ENCODE assay signal across 19 mouse cellular contexts in the genomic region with DNA sequence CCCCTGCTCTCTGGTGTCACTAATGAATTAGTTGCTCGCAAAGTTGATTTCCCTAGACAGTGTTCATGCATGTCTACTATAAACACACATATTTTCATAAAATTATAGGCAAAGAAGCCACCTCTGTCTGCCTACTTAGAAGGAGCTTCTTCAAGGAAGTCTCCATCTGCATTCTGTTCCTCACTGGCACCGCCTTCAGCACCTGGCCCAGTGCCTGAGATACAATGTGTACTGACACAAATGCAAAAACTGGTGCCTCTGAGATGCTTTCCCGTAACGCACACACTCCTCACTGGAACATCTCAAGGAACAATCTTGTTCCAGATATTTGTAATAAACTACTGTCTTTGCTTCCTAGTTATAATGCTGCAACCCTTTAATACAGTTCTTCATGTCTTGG.
DNase-seq lines count a peak whose midpoint lies in the region; ATAC-seq and TF ChIP-seq lines count a peak whose summit lies in the region.
"Had no signal": no experiment of that assay in that cellular context is flagged by ENCODE, and none has a peak within 500 bp of the region (broad histone marks: within the 10 kb centered on the region; RNA-seq: fewer than 3 reads in every experiment).

No protein-coding gene starts in this region.

- H3K4me2 ChIP-seq in lung, postnatal 0 days (replicated peaks; ENCODE audit: low read depth, low read length), result no peak overlapping the region
- H3K4me2 ChIP-seq: heart, embryonic 12.5 days; neural tube, embryonic 12.5 days had no signal

- no peak for TF ChIP-seq CTCF in lung, postnatal 0 days (IDR thresholded peaks at IDR 0.05)

- intact Hi-C loops in left cerebral cortex, postnatal 10 days (cut with DNase I), result no loop called here

- no peaks in the 10 kb centered on the region for H3K4me1 ChIP-seq in lung, postnatal 0 days (ENCODE audit: insufficient read depth, low read depth, low read length)
- peaks cover 7% of the 10 kb centered on the region for H3K4me1 ChIP-seq in midbrain, embryonic 10.5 days
- H3K4me1 ChIP-seq: heart, embryonic 12.5 days; neural tube, embryonic 12.5 days had no signal

- DNase-seq in cerebellum, postnatal 25 days, result peak; percentile 19 to 58
- DNase-seq in cerebellum, adult 8-10 months, result no peak
- peak; percentile 39 to 65 for DNase-seq in layer of hippocampus, adult 18-20 months (ENCODE audit: low spot score in 2 of 2)
- DNase-seq in left cerebral cortex, postnatal 10 days (ENCODE audit: extremely low spot score in 1 of 2, low spot score in 2 of 2), result peak; percentile 42 to 45
- peak; percentile 50 for DNase-seq in right cerebral cortex, postnatal 25 days
- DNase-seq in lung, postnatal 0 days (ENCODE audit: low spot score), result no peak
- DNase-seq in midbrain, embryonic 10.5 days (ENCODE audit: low spot score), result no peak
- no peak for DNase-seq in kidney, adult 9 months
- DNase-seq: cerebellum, adult 2 months; heart, postnatal 36 days; kidney, adult 2 months; liver; lung, adult 2 months; thymus, postnatal 25 days had no signal

- H3K27ac ChIP-seq in lung, postnatal 0 days (ENCODE audit: low read length), result no peak overlapping the region
- no peak overlapping the region for H3K27ac ChIP-seq in midbrain, embryonic 10.5 days (replicated peaks)
- H3K27ac ChIP-seq: embryonic facial prominence, embryonic 10.5 days; neural tube, embryonic 12.5 days; stomach, postnatal 0 days had no signal

- H3K9ac ChIP-seq in lung, postnatal 0 days (replicated peaks; ENCODE audit: low read depth), result no peak overlapping the region
- H3K9ac ChIP-seq: heart, embryonic 12.5 days; neural tube, embryonic 12.5 days had no signal

- no peak overlapping the region for H3K4me3 ChIP-seq in lung, postnatal 0 days (ENCODE audit: low read depth, low read length)
- H3K4me3 ChIP-seq in midbrain, embryonic 10.5 days, result no peak overlapping the region
- H3K4me3 ChIP-seq: embryonic facial prominence, embryonic 10.5 days; erythroblast, embryonic 14.5 days; heart, embryonic 12.5 days; neural tube, embryonic 12.5 days had no signal

- H3K27me3 ChIP-seq in lung, postnatal 0 days (replicated peaks; ENCODE audit: insufficient read depth, low read length), result no peaks in the 10 kb centered on the region
- no peaks in the 10 kb centered on the region for H3K27me3 ChIP-seq in midbrain, embryonic 10.5 days (ENCODE audit: low read depth, poor library complexity, severe bottlenecking)
- H3K27me3 ChIP-seq: heart, embryonic 12.5 days; neural tube, embryonic 12.5 days had no signal

- H3K36me3 ChIP-seq in lung, postnatal 0 days (ENCODE audit: insufficient read depth, low read length), result no peaks in the 10 kb centered on the region
- H3K36me3 ChIP-seq in midbrain, embryonic 10.5 days, result no peaks in the 10 kb centered on the region
- H3K36me3 ChIP-seq: embryonic facial prominence, embryonic 10.5 days; heart, embryonic 12.5 days; neural tube, embryonic 12.5 days had no signal

- ATAC-seq in lung, postnatal 0 days, result no peak

- no peaks in the 10 kb centered on the region for H3K9me3 ChIP-seq in lung, postnatal 0 days (ENCODE audit: low read length)
- H3K9me3 ChIP-seq in midbrain, embryonic 10.5 days (replicated peaks), result no peaks in the 10 kb centered on the region
- H3K9me3 ChIP-seq: embryonic facial prominence, embryonic 10.5 days; heart, embryonic 12.5 days; neural tube, embryonic 12.5 days had no signal

- TF ChIP-seq EP300 in lung, postnatal 0 days (IDR thresholded peaks at IDR 0.05), result no peak

- WGBS in lung, postnatal 0 days, result 67% methylated on average over 4 of the region's 4 CpGs
- WGBS in midbrain, embryonic 10.5 days, result 96% methylated on average over 4 of the region's 4 CpGs

Comparison
In these comparisons a context has a peak if more than half of its experiments do, and no peak if none do; other contexts are left out.
1. DNase-seq: peak in cerebellum, postnatal 25 days (2 of 2), layer of hippocampus, adult 18-20 months (2 of 2), left cerebral cortex, postnatal 10 days (2 of 2) and right cerebral cortex, postnatal 25 days (single experiment); none in cerebellum, adult 8-10 months (single experiment), lung, postnatal 0 days (single experiment), midbrain, embryonic 10.5 days (single experiment) and kidney, adult 9 months (single experiment).